Mouse (Mus musculus): Measurements from ENCODE around the gene Nudc. TPM values are rescaled to one million over a fixed set of nuclear protein-coding genes. Genes with fewer than 3 reads are reported as not detected.
A peak's percentile ranks its signal among the peaks of the same experiment; 100 is the strongest.

Gene Nudc
- polyA plus RNA-seq (2012; rRNA removed), result 197 and 231 TPM in 2 replicates

DNA sequence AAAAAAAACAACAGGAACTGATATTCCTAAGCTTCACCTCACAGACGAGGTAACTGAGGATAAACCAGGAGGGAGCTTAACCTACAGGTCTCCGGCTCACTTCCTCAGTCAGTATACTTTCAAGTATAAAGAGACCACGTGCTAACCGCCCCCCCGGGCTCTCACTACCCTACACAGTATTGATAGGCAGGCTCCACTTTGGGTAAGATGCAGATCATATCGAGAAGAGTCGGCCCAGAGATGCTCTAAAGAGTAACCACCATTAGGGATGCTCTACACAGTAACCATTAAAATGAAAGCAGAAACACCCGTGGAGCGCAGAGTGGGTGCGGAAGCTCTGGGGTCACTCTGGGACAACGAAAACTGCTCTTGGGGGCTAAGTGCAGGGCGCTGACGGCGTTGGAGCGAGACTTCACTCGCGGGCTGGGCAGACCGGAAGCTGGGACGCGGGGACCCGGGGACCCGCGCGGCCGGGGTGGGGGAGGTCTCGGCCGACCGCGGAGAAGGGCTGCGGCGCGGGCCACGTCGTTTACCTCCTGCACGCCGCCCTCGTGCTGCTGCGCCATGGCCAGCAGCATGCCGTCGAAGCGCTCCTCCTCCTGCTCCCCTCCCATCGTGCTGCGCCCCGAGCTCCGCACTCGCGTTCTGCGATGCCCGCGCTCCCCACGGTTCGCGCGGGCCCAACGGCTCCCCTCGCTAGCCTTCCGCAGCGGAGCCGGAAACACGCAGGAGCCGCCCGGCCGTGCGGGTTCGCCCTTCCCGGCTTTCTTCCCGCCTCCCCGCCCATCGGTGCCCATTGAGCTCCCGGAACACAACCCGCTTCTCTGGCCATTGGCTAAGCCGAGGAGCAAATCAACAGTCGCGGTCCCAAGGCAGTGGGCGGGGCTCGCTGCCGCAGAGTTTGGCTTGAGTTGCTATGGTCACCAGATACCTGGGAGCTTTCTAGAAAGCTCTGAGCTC, at the start of gene Nudc:
Gene Nudc, minus strand, starts transcription at position 725 of the 960 bp plus-strand sequence.
- Histone ChIP-seq H3K4me1 (ENCODE audit: control insufficient read depth, insufficient read depth, low read length) (no peaks in the 10 kb centered on the region; the same call in 1 of the 2 replicates), H3K4me3 (replicated peaks; ENCODE audit: insufficient read depth, low read depth, low read length) (peak within 1 kb of the TSS; percentile 97), H3K27me3 (ENCODE audit: control insufficient read depth, insufficient read depth, low read length) (no peaks in the 10 kb centered on the region), H3K27ac (ENCODE audit: insufficient read depth, low read length) (peak within 1 kb of the TSS; percentile 73)
- under 1% methylated on average over 76 of the region's 77 CpGs for WGBS
- TF ChIP-seq CTCF (IDR thresholded peaks at IDR 0.05; ENCODE audit: borderline replicate concordance, insufficient read depth, low read depth, low read length) (no peak), POLR2A (IDR thresholded peaks at IDR 0.05; ENCODE audit: borderline replicate concordance, insufficient read depth, low read length) (peak; percentile 85)
- DNase-seq, result peak; percentile 96 to 98

DNA sequence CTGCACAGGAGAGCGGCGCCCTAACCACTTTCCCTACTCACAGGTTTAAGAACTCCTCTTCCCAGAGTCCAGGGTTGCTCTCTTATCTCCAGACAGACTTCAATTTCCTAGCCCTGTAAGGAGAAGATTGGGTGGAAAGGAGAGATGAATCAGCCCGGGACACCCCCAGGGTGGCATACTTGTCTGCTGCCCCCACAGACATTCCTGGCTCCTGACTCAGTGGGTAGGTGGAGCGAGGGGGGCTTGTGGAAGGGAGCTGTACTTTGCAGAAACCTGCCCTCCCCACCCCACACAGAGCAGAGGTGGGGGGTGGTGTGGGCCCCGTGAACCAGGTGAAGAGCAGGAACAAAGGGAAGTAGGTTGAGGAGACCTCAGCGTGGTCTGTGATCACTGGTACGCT, 49.7 kb upstream of the Nudc start:
- H3K27ac ChIP-seq (ENCODE audit: insufficient read depth, low read length), result no peak overlapping the region
- WGBS, result 78% methylated on average over 7 of the region's 7 CpGs
- TF ChIP-seq POLR2A (IDR thresholded peaks at IDR 0.05; ENCODE audit: borderline replicate concordance, insufficient read depth, low read length) (no peak), CTCF (IDR thresholded peaks at IDR 0.05; ENCODE audit: borderline replicate concordance, insufficient read depth, low read depth, low read length) (no peak)
- no peak overlapping the region for H3K4me3 ChIP-seq (replicated peaks; ENCODE audit: insufficient read depth, low read depth, low read length)
- peaks cover 5% of the 10 kb centered on the region; the same call in 1 of the 2 replicates for H3K4me1 ChIP-seq (ENCODE audit: control insufficient read depth, insufficient read depth, low read length)
- H3K27me3 ChIP-seq (ENCODE audit: control insufficient read depth, insufficient read depth, low read length), result no peaks in the 10 kb centered on the region
- no peak for DNase-seq

GRCm38 (mm10) chr4:133592570-133592969, 46.8 kb upstream of the Nudc start:
- DNase-seq, result peak; percentile 54 to 73
- 25% methylated on average over 7 of the region's 7 CpGs for WGBS
- H3K4me1 ChIP-seq (ENCODE audit: control insufficient read depth, insufficient read depth, low read length), result no peaks in the 10 kb centered on the region
- H3K27ac ChIP-seq (ENCODE audit: insufficient read depth, low read length), result no peak overlapping the region
- no peaks in the 10 kb centered on the region for H3K27me3 ChIP-seq (ENCODE audit: control insufficient read depth, insufficient read depth, low read length)
- TF ChIP-seq POLR2A (IDR thresholded peaks at IDR 0.05; ENCODE audit: borderline replicate concordance, insufficient read depth, low read length), result no peak
- peak; percentile 98 for TF ChIP-seq CTCF (IDR thresholded peaks at IDR 0.05; ENCODE audit: borderline replicate concordance, insufficient read depth, low read depth, low read length)
- H3K4me3 ChIP-seq (replicated peaks; ENCODE audit: insufficient read depth, low read depth, low read length), result no peak overlapping the region

DNA sequence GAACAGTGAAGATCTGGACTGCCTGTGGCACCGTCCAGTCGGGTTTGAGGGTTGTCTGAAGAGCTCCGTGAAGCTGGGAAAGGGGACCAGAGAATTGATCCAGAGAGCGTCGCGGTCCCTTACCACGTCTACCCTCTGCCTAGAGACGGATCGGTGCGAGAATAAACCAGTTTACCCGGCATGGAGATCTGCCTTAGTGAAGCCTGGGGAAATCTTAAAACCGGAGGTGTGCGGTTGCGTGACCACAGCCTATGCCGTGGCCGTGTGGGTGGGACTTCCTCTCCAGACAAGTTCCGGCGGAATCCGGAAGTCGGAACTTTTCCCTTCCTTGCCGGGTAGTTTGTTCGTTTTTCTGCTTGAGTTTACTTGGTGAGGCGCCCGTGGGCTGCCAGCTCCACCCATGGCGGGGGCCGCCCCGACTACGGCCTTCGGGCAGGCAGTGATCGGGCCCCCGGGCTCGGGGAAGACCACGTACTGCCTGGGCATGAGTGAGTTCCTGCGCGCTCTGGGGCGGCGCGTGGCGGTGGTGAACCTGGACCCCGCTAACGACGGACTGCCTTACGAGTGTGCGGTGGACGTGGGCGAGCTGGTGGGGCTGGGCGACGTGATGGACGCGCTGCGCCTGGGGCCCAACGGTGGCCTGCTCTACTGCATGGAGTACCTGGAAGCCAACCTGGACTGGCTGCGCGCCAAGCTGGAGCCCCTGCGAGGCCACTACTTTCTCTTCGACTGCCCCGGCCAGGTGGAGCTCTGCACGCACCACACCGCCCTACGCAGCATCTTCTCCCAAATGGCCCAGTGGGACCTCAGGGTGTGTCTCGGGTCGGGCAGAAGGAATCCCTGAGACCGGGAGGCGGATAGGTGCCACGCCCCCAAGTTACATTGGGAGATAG, 38.5 kb upstream of the Nudc start, which contains the start of gene Gpn2:
Gene Gpn2, plus strand, starts transcription at position 304 of the 893 bp plus-strand sequence.
- peak; percentile 79 to 80 for DNase-seq
- Histone ChIP-seq H3K4me1 (ENCODE audit: control insufficient read depth, insufficient read depth, low read length) (no peaks in the 10 kb centered on the region), H3K27ac (ENCODE audit: insufficient read depth, low read length) (peak within 1 kb of the TSS; percentile 43), H3K27me3 (ENCODE audit: control insufficient read depth, insufficient read depth, low read length) (no peaks in the 10 kb centered on the region), H3K4me3 (replicated peaks; ENCODE audit: insufficient read depth, low read depth, low read length) (peak within 1 kb of the TSS; percentile 90)
- 1% methylated on average over 65 of the region's 65 CpGs for WGBS
- TF ChIP-seq POLR2A (IDR thresholded peaks at IDR 0.05; ENCODE audit: borderline replicate concordance, insufficient read depth, low read length) (peak; percentile 81; the same call in 1 of the 2 replicates), CTCF (IDR thresholded peaks at IDR 0.05; ENCODE audit: borderline replicate concordance, insufficient read depth, low read depth, low read length) (no peak)

DNA sequence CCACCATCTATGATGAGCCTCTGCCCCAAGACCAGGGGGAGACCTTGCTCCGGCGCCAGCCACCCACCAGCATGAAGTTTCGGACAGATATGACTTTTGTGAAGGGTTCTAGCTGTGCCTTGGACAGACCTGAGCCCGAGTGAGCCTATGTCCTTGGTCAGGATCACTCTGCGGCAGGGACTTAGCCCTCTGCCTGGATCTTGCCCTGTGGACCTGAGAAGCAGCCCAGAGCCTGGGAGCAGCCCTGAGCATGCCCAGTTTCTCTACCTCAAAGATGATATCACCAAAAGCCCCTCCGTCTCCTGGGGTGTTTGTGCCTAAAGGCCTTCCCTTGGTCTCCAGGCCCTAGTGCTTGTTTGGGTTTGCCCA, 37.9 kb upstream of the Nudc start:
- peak overlapping the region; percentile 90 for H3K4me3 ChIP-seq (replicated peaks; ENCODE audit: insufficient read depth, low read depth, low read length)
- TF ChIP-seq CTCF (IDR thresholded peaks at IDR 0.05; ENCODE audit: borderline replicate concordance, insufficient read depth, low read depth, low read length) (no peak), POLR2A (IDR thresholded peaks at IDR 0.05; ENCODE audit: borderline replicate concordance, insufficient read depth, low read length) (no peak)
- WGBS, result 61% methylated on average over 6 of the region's 6 CpGs
- H3K27ac ChIP-seq (ENCODE audit: insufficient read depth, low read length), result peak overlapping the region; percentile 43
- H3K27me3 ChIP-seq (ENCODE audit: control insufficient read depth, insufficient read depth, low read length), result no peaks in the 10 kb centered on the region
- H3K4me1 ChIP-seq (ENCODE audit: control insufficient read depth, insufficient read depth, low read length), result no peaks in the 10 kb centered on the region
- DNase-seq, result no peak

GRCm38 (mm10) chr4:133577983-133578382, 32.2 kb upstream of the Nudc start:
- no peak overlapping the region for H3K27ac ChIP-seq (ENCODE audit: insufficient read depth, low read length)
- no peaks in the 10 kb centered on the region for H3K27me3 ChIP-seq (ENCODE audit: control insufficient read depth, insufficient read depth, low read length)
- no peaks in the 10 kb centered on the region for H3K4me1 ChIP-seq (ENCODE audit: control insufficient read depth, insufficient read depth, low read length)
- WGBS, result 32% methylated on average over 12 of the region's 12 CpGs
- TF ChIP-seq CTCF (IDR thresholded peaks at IDR 0.05; ENCODE audit: borderline replicate concordance, insufficient read depth, low read depth, low read length), result no peak
- no peak for TF ChIP-seq POLR2A (IDR thresholded peaks at IDR 0.05; ENCODE audit: borderline replicate concordance, insufficient read depth, low read length)
- no peak overlapping the region for H3K4me3 ChIP-seq (replicated peaks; ENCODE audit: insufficient read depth, low read depth, low read length)
- DNase-seq, result no peak

- TF ChIP-seq POLR2A (IDR thresholded peaks at IDR 0.05; ENCODE audit: borderline replicate concordance, insufficient read depth, low read length) (no peak), CTCF (IDR thresholded peaks at IDR 0.05; ENCODE audit: borderline replicate concordance, insufficient read depth, low read depth, low read length) (no peak)
- Histone ChIP-seq H3K4me1 (ENCODE audit: control insufficient read depth, insufficient read depth, low read length) (no peaks in the 10 kb centered on the region), H3K4me3 (replicated peaks; ENCODE audit: insufficient read depth, low read depth, low read length) (peak overlapping the region; percentile 76), H3K27ac (ENCODE audit: insufficient read depth, low read length) (no peak overlapping the region), H3K27me3 (ENCODE audit: control insufficient read depth, insufficient read depth, low read length) (no peaks in the 10 kb centered on the region)
- no peak for DNase-seq
- WGBS, result under 1% methylated on average over 41 of the region's 41 CpGs
Observed at GRCm38 (mm10) chr4:133574843-133575202, 29.0 kb upstream of the Nudc start.
